Mouse (Mus musculus) CH12.LX (cell line): Measurements from ENCODE around the gene Asb18. TPM values are rescaled to one million over a fixed set of nuclear protein-coding genes. Genes with fewer than 3 reads are reported as not detected.

Source experiments
- DNase-seq: peaks from one replicate; pipeline ENCODE4 v3.0.0-alpha.2; 2013; ENCODE audit errors: extremely low read depth
- H3K27ac ChIP-seq: 2 replicates; pipeline ENCODE4 v1.5.1; 2012; ENCODE audit warnings: low read depth, mild to moderate bottlenecking, control low read depth, moderate library complexity; ENCODE audit not compliant: insufficient read depth
- H3K27me3 ChIP-seq: replicated peaks from 2 replicates; pipeline ENCODE3; 2012; ENCODE audit warnings: inconsistent platforms
- H3K36me3 ChIP-seq, 2 experiments: replicated peaks in 1 of 2; 2 replicates each; pipeline versions ENCODE3 to v1.6.1; 2012; ENCODE audit warnings: inconsistent platforms in 1 of 2, low read length in 1 of 2, mild to moderate bottlenecking in 1 of 2, mixed read lengths in 1 of 2, moderate library complexity in 1 of 2; ENCODE audit not compliant: control insufficient read depth in 1 of 2, insufficient read depth in 1 of 2
- H3K4me1 ChIP-seq, 2 experiments: 2 replicates each; pipeline ENCODE4 v1.6.1; 2012; ENCODE audit warnings: inconsistent platforms in 1 of 2, moderate library complexity in 1 of 2; ENCODE audit not compliant: insufficient read depth in 2 of 2, control insufficient read depth in 1 of 2
- H3K4me2 ChIP-seq: 2 replicates; pipeline ENCODE4 v1.6.1; 2012; ENCODE audit warnings: low read depth, mild to moderate bottlenecking, control low read depth; ENCODE audit not compliant: poor library complexity, insufficient read depth, severe bottlenecking
- H3K4me3 ChIP-seq, 3 experiments: fragments of 150-350 bp in 1 of 3; sonication (generic) in 1 of 3; replicated peaks in 1 of 3; 2 replicates each; pipeline versions ENCODE3 to v1.5.1; 2011 to 2012; ENCODE audit warnings: low read depth in 2 of 3, low read length in 2 of 3, mild to moderate bottlenecking in 2 of 3, moderate library complexity in 2 of 3, control low read depth in 1 of 3, improper control_type of control experiment in 1 of 3, inconsistent platforms in 1 of 3, mixed read lengths in 1 of 3; ENCODE audit not compliant: poor library complexity in 1 of 3
- H3K79me2 ChIP-seq: replicated peaks from 2 replicates; pipeline ENCODE4 v1.6.1; 2012; ENCODE audit warnings: mild to moderate bottlenecking, moderate library complexity; ENCODE audit not compliant: control insufficient read depth, poor library complexity, insufficient read depth, severe bottlenecking; ENCODE audit errors: extremely low read depth
- H3K9ac ChIP-seq: 2 replicates; pipeline ENCODE4 v1.6.1; 2012; ENCODE audit warnings: low read depth, mild to moderate bottlenecking, control low read depth, moderate library complexity; ENCODE audit not compliant: insufficient read depth
- H3K9me3 ChIP-seq: replicated peaks from 2 replicates; pipeline ENCODE3; 2012; ENCODE audit warnings: low read length, inconsistent platforms, mixed read lengths
- CTCF ChIP-seq, 2 experiments: IDR thresholded peaks in 1 of 2; conservative IDR thresholded peaks in 1 of 2; 2 replicates each; pipeline ENCODE4 v1.5.1; 2011 to 2012; ENCODE audit warnings: low read depth in 2 of 2, low read length in 2 of 2, improper control_type of control experiment in 1 of 2, inconsistent platforms in 1 of 2, mild to moderate bottlenecking in 1 of 2, moderate library complexity in 1 of 2
- MAFK ChIP-seq: IDR thresholded peaks from 2 replicates; pipeline ENCODE4 v1.6.1; 2011; ENCODE audit warnings: low read length, improper control_type of control experiment; ENCODE audit not compliant: insufficient replicate concordance
- MYC ChIP-seq: IDR thresholded peaks from 2 replicates; pipeline ENCODE4 v1.6.1; 2011; ENCODE audit warnings: low read depth, mild to moderate bottlenecking, improper control_type of control experiment, low read length
- NELFE ChIP-seq: IDR thresholded peaks from 2 replicates; pipeline ENCODE4 v1.6.1; 2011; ENCODE audit warnings: low read depth, low read length, improper control_type of control experiment
- NRF1 ChIP-seq: IDR thresholded peaks from 2 replicates; pipeline ENCODE4 v1.6.1; 2014; ENCODE audit warnings: low read depth, mild to moderate bottlenecking, inconsistent platforms, low read length, improper control_type of control experiment, moderate library complexity
- POLR2A ChIP-seq: IDR thresholded peaks from 2 replicates; pipeline ENCODE4 v1.6.1; 2011; ENCODE audit warnings: low read depth, mild to moderate bottlenecking, improper control_type of control experiment, low read length
- RAD21 ChIP-seq: IDR thresholded peaks from 2 replicates; pipeline ENCODE4 v1.6.1; 2011; ENCODE audit warnings: low read depth, mild to moderate bottlenecking, low read length, improper control_type of control experiment, moderate library complexity
- RCOR1 ChIP-seq: conservative IDR thresholded peaks from 2 replicates; pipeline ENCODE4 v1.6.1; 2012; ENCODE audit warnings: low read depth, mild to moderate bottlenecking, inconsistent platforms, low read length, improper control_type of control experiment
- SMC3 ChIP-seq: IDR thresholded peaks from 2 replicates; pipeline ENCODE4 v1.6.1; 2011; ENCODE audit warnings: low read depth, low read length, improper control_type of control experiment
- ZC3H11A ChIP-seq: IDR thresholded peaks from 2 replicates; pipeline ENCODE4 v1.6.1; 2012; ENCODE audit warnings: low read depth, mild to moderate bottlenecking, inconsistent platforms, low read length, improper control_type of control experiment
- ZKSCAN1 ChIP-seq: IDR thresholded peaks from 2 replicates; pipeline ENCODE4 v1.6.1; 2012; ENCODE audit warnings: low read depth, inconsistent platforms, low read length, improper control_type of control experiment, borderline replicate concordance
- ZMIZ1 ChIP-seq: IDR thresholded peaks from 2 replicates; pipeline ENCODE4 v1.6.1; 2012; ENCODE audit warnings: low read depth, mild to moderate bottlenecking, inconsistent platforms, low read length, improper control_type of control experiment
- ZNF384 ChIP-seq: IDR thresholded peaks from 2 replicates; pipeline ENCODE4 v1.6.1; 2012; ENCODE audit warnings: low read depth, low read length, improper control_type of control experiment, inconsistent platforms
- dilution Hi-C: fragments of 300-500 bp; cut with MboI; formaldehyde crosslinking; loops from 2 replicates; pipeline ENCODE4 v1.14.3; 2020; ENCODE audit warnings: low sequenced_read_pairs; ENCODE audit not compliant: extremely low pct_unique_long_range_greater_than_20kb, extremely low pct_ligation_motif_present
- in situ Hi-C: fragments of 300-500 bp; cut with MboI; formaldehyde crosslinking; loops from 3 replicates; pipeline ENCODE4 v1.14.3; 2019; ENCODE audit warnings: low sequenced_read_pairs, low pct_ligation_motif_present, low pct_unique_long_range_greater_than_20kb, mixed read lengths
- polyA plus RNA-seq: library from polyadenylated mRNA; unstranded; fragments of >175 nt; gene quantifications from 2 replicates; pipeline ENCODE4 v1.2.1, GENCODE M21; 2012; ENCODE audit warnings: low read depth; ENCODE audit not compliant: insufficient read length
- total RNA-seq, 2 experiments: library from RNA; depleted of rRNA; stranded (reverse); fragments of 300-350 nt in 1 of 2; fragments of >200 nt in 1 of 2; gene quantifications; 2 replicates each; pipeline ENCODE4 v1.2.3; 2012 to 2014

Asb18 gene
- total and polyA plus RNA-seq, 3 experiments = not detected

DNA sequence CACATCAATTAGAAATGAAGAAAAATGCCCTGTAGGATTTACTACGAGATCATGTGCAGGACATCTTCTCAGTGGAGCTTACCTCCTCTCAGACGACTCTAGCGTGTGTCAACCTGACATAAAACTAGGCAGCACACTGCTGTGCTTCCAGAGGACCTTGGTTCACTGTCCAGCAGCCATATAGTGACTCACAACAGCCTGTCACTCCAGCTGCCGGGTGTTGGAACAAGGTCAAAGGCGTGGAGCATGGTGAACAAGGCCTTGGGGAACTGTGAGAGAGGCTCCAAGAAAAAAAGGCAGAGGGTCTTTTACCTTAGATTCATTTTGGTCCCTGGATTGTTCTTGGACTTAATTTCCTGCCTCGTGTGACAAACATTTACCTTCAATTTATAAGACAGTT, 3.6 kb upstream of the Asb18 start:
- no peak for TF ChIP-seq SMC3
- no peak overlapping the region for H3K4me2 ChIP-seq
- no peaks in the 10 kb centered on the region for H3K36me3 ChIP-seq
- H3K79me2 ChIP-seq = no peaks in the 10 kb centered on the region
- H3K9ac ChIP-seq = no peak overlapping the region
- DNase-seq = no peak
- no peaks in the 10 kb centered on the region for H3K4me1 ChIP-seq
- in situ Hi-C loops = no loop called here
- H3K9me3 ChIP-seq = peaks cover 3% of the 10 kb centered on the region
- no peak overlapping the region for H3K4me3 ChIP-seq
- dilution Hi-C loops = no loop called here
- peaks cover 69% of the 10 kb centered on the region for H3K27me3 ChIP-seq
- H3K27ac ChIP-seq = no peak overlapping the region

DNA sequence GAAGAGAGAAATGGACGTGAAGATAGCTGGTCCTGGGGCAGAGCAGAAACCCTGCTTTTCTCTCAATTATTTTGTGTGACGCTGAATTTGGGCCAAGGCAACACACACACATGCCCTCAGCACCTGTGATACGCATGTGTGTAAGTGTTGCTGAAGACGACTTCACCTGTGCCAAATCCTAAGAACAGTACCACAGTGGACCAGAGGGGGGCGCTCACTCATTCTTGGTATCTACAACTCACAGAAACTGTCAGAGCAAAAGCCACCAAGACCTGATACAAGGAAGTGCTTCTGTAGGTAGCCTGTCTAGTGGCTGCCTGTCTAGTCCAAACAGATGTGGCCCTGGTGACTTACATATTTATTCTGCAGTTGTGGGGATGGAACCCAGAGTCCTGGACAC, 1.2 kb downstream of the Asb18 start:
- TF ChIP-seq MYC = no peak
- TF ChIP-seq CTCF (conservative IDR thresholded peaks at IDR 0.05 in 1 of 2, IDR thresholded peaks at IDR 0.05 in 1 of 2; ENCODE audit: low read depth in 2 of 2, low read length in 2 of 2) = peak in 1 of 2 experiments; percentile 12; a peak in 1 of 4 replicates
- in situ Hi-C loops (no loop called here), dilution Hi-C loops (no loop called here)
- Histone ChIP-seq H3K4me2 (no peak overlapping the region), H3K4me1 (no peaks in the 10 kb centered on the region), H3K79me2 (no peaks in the 10 kb centered on the region), H3K4me3 (no peak overlapping the region), H3K36me3 (no peaks in the 10 kb centered on the region), H3K9me3 (peaks cover 3% of the 10 kb centered on the region), H3K9ac (no peak overlapping the region), H3K27me3 (peaks cover 48% of the 10 kb centered on the region), H3K27ac (no peak overlapping the region)
- DNase-seq = peak; percentile 5

DNA sequence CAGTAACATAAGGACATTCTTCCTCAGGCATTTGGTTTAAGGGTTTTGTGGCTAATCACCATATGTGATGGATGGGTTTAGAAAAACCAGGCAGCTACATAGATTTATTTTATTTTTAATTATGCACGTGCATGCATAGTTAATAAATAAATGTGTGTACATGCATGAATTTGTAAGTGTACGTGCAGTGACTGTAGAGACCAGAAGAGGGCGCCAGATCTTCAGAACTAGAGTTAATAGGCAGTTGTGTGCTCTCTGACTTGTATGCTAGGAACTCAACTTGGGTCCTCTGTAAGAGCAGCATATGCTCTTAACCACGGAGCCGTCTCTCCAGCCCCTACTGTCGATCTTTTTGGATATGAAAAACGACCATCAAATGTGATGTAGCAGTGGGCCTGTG, 1.6 kb downstream of the Asb18 start:
- peaks cover 3% of the 10 kb centered on the region for H3K9me3 ChIP-seq
- no peaks in the 10 kb centered on the region for H3K79me2 ChIP-seq
- no peak overlapping the region for H3K4me2 ChIP-seq
- in situ Hi-C loops (no loop called here), dilution Hi-C loops (no loop called here)
- no peak overlapping the region for H3K9ac ChIP-seq
- no peak overlapping the region for H3K27ac ChIP-seq
- H3K4me3 ChIP-seq = no peak overlapping the region
- H3K27me3 ChIP-seq = peaks cover 45% of the 10 kb centered on the region
- no peaks in the 10 kb centered on the region for H3K36me3 ChIP-seq
- TF ChIP-seq ZC3H11A (no peak), ZMIZ1 (no peak), CTCF (conservative IDR thresholded peaks at IDR 0.05 in 1 of 2, IDR thresholded peaks at IDR 0.05 in 1 of 2; ENCODE audit: low read depth in 2 of 2, low read length in 2 of 2) (0 out of 4 replicates have a peak, but pooled peaks have one; percentile 12 to 16)
- no peaks in the 10 kb centered on the region for H3K4me1 ChIP-seq
- peak; percentile 14 for DNase-seq

DNA sequence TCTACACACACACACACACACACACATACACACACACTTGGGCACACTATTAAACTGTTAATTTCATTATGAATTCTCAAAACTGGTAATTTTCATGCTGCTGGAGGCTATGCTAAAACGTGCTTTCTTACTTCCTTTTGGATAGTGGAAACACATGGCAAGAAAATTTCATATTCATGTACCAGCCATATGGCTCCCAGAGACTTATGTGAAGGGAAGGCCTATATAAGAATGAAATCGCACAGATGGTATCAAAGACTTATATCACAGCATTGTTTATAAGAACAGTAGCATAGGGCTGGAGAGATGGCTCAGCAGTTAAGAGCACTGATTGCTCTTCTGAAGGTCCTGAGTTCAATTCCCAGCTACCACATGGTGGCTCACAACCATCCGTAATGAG, 2.3 kb downstream of the Asb18 start:
- in situ Hi-C loops = no loop called here
- Histone ChIP-seq H3K36me3 (no peaks in the 10 kb centered on the region), H3K79me2 (no peaks in the 10 kb centered on the region), H3K4me2 (no peak overlapping the region), H3K4me3 (no peak overlapping the region), H3K27me3 (peaks cover 39% of the 10 kb centered on the region), H3K9ac (no peak overlapping the region), H3K9me3 (peaks cover 3% of the 10 kb centered on the region), H3K4me1 (no peaks in the 10 kb centered on the region), H3K27ac (no peak overlapping the region)
- no peak for TF ChIP-seq POLR2A
- no peak for TF ChIP-seq ZNF384
- no peak for TF ChIP-seq NELFE
- no peak for TF ChIP-seq MAFK
- TF ChIP-seq RCOR1 = no peak
- no peak for TF ChIP-seq NRF1
- no peak for TF ChIP-seq RAD21
- no peak for TF ChIP-seq ZKSCAN1
- TF ChIP-seq SMC3 = no peak
- dilution Hi-C loops = no loop called here
- DNase-seq = no peak
